Mouse (Mus musculus): ENCODE measurements around the gene Tm2d3. TPM values are rescaled to one million over a fixed set of nuclear protein-coding genes. Genes with fewer than 3 reads are reported as not detected.

The Tm2d3 gene
- total and polyA plus RNA-seq, 3 experiments: 118 to 229 (median 150) TPM

- dilution Hi-C loops (cut with MboI; ENCODE audit: extremely low pct_ligation_motif_present, extremely low pct_unique_long_range_greater_than_20kb, low sequenced_read_pairs) (no loop called here), in situ Hi-C loops (cut with MboI; ENCODE audit: low pct_ligation_motif_present, low pct_unique_long_range_greater_than_20kb, low sequenced_read_pairs) (no loop called here)
- H3K4me3 ChIP-seq (replicated peaks in 1 of 3; ENCODE audit: low read depth in 2 of 3, low read length in 2 of 3, poor library complexity in 1 of 3): no peak overlapping the region
Observed at GRCm38 (mm10) chr7:65663225-65663790, 27.7 kb upstream of the Tm2d3 start.

GRCm38 (mm10) chr7:65663886-65664285 is 27.1 kb upstream of the Tm2d3 start:
- no peak overlapping the region for H3K4me3 ChIP-seq (replicated peaks in 1 of 3; ENCODE audit: low read depth in 2 of 3, low read length in 2 of 3, poor library complexity in 1 of 3)
- in situ Hi-C loops (cut with MboI; ENCODE audit: low pct_ligation_motif_present, low pct_unique_long_range_greater_than_20kb, low sequenced_read_pairs): no loop called here

More at GRCm38 (mm10) chr7:65663225-65663790, 27.7 kb upstream of the Tm2d3 start:
- H3K9ac ChIP-seq (ENCODE audit: insufficient read depth, low read depth): no peak overlapping the region
- DNase-seq (ENCODE audit: extremely low read depth): no peak
- no peaks in the 10 kb centered on the region for H3K79me2 ChIP-seq (replicated peaks; ENCODE audit: control insufficient read depth, extremely low read depth, insufficient read depth, poor library complexity, severe bottlenecking)
- no peaks in the 10 kb centered on the region for H3K4me1 ChIP-seq (ENCODE audit: control insufficient read depth in 1 of 2, insufficient read depth in 2 of 2)
- TF ChIP-seq ZMIZ1 (IDR thresholded peaks at IDR 0.05; ENCODE audit: low read depth, low read length) (no peak), CTCF (conservative IDR thresholded peaks at IDR 0.05 in 1 of 2, IDR thresholded peaks at IDR 0.05 in 1 of 2; ENCODE audit: low read depth in 2 of 2, low read length in 2 of 2) (no peak), POLR2AphosphoS2 (IDR thresholded peaks at IDR 0.05; ENCODE audit: low read depth, low read length) (no peak), NRF1 (IDR thresholded peaks at IDR 0.05; ENCODE audit: low read depth, low read length) (no peak)
- H3K27ac ChIP-seq (ENCODE audit: insufficient read depth, low read depth): no peak overlapping the region
- no peaks in the 10 kb centered on the region for H3K9me3 ChIP-seq (replicated peaks; ENCODE audit: low read length)
- peaks cover 0 to 18% of the 10 kb centered on the region in 2 experiments for H3K36me3 ChIP-seq (replicated peaks in 1 of 2; ENCODE audit: control insufficient read depth in 1 of 2, insufficient read depth in 1 of 2, low read length in 1 of 2)
- no peaks in the 10 kb centered on the region for H3K27me3 ChIP-seq (replicated peaks)
- H3K4me2 ChIP-seq (ENCODE audit: insufficient read depth, low read depth, poor library complexity, severe bottlenecking): no peak overlapping the region

GRCm38 (mm10) chr7:65667491-65667890 is 23.5 kb upstream of the Tm2d3 start:
- peaks cover 0 to 14% of the 10 kb centered on the region in 2 experiments for H3K36me3 ChIP-seq (replicated peaks in 1 of 2; ENCODE audit: control insufficient read depth in 1 of 2, insufficient read depth in 1 of 2, low read length in 1 of 2)
- no peak for DNase-seq (ENCODE audit: extremely low read depth)
- H3K4me2 ChIP-seq (ENCODE audit: insufficient read depth, low read depth, poor library complexity, severe bottlenecking): no peak overlapping the region
- dilution Hi-C loops (cut with MboI; ENCODE audit: extremely low pct_ligation_motif_present, extremely low pct_unique_long_range_greater_than_20kb, low sequenced_read_pairs): no loop called here
- no peak overlapping the region for H3K9ac ChIP-seq (ENCODE audit: insufficient read depth, low read depth)
- no peaks in the 10 kb centered on the region for H3K79me2 ChIP-seq (replicated peaks; ENCODE audit: control insufficient read depth, extremely low read depth, insufficient read depth, poor library complexity, severe bottlenecking)
- in situ Hi-C loops (cut with MboI; ENCODE audit: low pct_ligation_motif_present, low pct_unique_long_range_greater_than_20kb, low sequenced_read_pairs): no loop called here
- H3K9me3 ChIP-seq (replicated peaks; ENCODE audit: low read length): no peaks in the 10 kb centered on the region
- no peaks in the 10 kb centered on the region for H3K27me3 ChIP-seq (replicated peaks)
- TF ChIP-seq UBTF (IDR thresholded peaks at IDR 0.05; ENCODE audit: low read depth, low read length) (no peak), PAX5 (IDR thresholded peaks at IDR 0.05; ENCODE audit: low read length) (no peak), ZNF384 (IDR thresholded peaks at IDR 0.05; ENCODE audit: low read depth, low read length) (no peak)
- H3K27ac ChIP-seq (ENCODE audit: insufficient read depth, low read depth): no peak overlapping the region
- H3K4me3 ChIP-seq (replicated peaks in 1 of 3; ENCODE audit: low read depth in 2 of 3, low read length in 2 of 3, poor library complexity in 1 of 3): no peak overlapping the region
- H3K4me1 ChIP-seq (ENCODE audit: control insufficient read depth in 1 of 2, insufficient read depth in 2 of 2): no peaks in the 10 kb centered on the region

More at GRCm38 (mm10) chr7:65663886-65664285, 27.1 kb upstream of the Tm2d3 start:
- Histone ChIP-seq H3K4me1 (ENCODE audit: control insufficient read depth in 1 of 2, insufficient read depth in 2 of 2) (no peaks in the 10 kb centered on the region), H3K79me2 (replicated peaks; ENCODE audit: control insufficient read depth, extremely low read depth, insufficient read depth, poor library complexity, severe bottlenecking) (no peaks in the 10 kb centered on the region), H3K27ac (ENCODE audit: insufficient read depth, low read depth) (no peak overlapping the region), H3K9ac (ENCODE audit: insufficient read depth, low read depth) (no peak overlapping the region), H3K4me2 (ENCODE audit: insufficient read depth, low read depth, poor library complexity, severe bottlenecking) (no peak overlapping the region), H3K36me3 (replicated peaks in 1 of 2; ENCODE audit: control insufficient read depth in 1 of 2, insufficient read depth in 1 of 2, low read length in 1 of 2) (peaks cover 0 to 18% of the 10 kb centered on the region in 2 experiments), H3K27me3 (replicated peaks) (no peaks in the 10 kb centered on the region), H3K9me3 (replicated peaks; ENCODE audit: low read length) (no peaks in the 10 kb centered on the region)
- TF ChIP-seq MAFK (IDR thresholded peaks at IDR 0.05; ENCODE audit: insufficient replicate concordance, low read length) (no peak), POLR2AphosphoS2 (IDR thresholded peaks at IDR 0.05; ENCODE audit: low read depth, low read length) (no peak)
- dilution Hi-C loops (cut with MboI; ENCODE audit: extremely low pct_ligation_motif_present, extremely low pct_unique_long_range_greater_than_20kb, low sequenced_read_pairs): no loop called here
- DNase-seq (ENCODE audit: extremely low read depth): no peak

Data from CH12.LX (cell line).